Mouse (Mus musculus): ENCODE data around the gene Mmp8. TPM values are rescaled to one million over a fixed set of nuclear protein-coding genes. Genes with fewer than 3 reads are reported as not detected.

The Mmp8 gene
- total RNA-seq, 4 experiments from 2014 or later, result 0.11 to 0.29 (median 0.28) TPM; not detected in 1

GRCm38 (mm10) chr9:7594816-7595540, 36.7 kb downstream of the Mmp8 start:
- peak; percentile 80 for DNase-seq

GRCm38 (mm10) chr9:7602982-7603742, 44.9 kb downstream of the Mmp8 start:
- peak; percentile 27 for DNase-seq

- no peak for DNase-seq
Measured at GRCm38 (mm10) chr9:7604005-7604404, 45.7 kb downstream of the Mmp8 start.

- DNase-seq, result no peak
Measured at GRCm38 (mm10) chr9:7605638-7606037, 47.4 kb downstream of the Mmp8 start.

Other genes with a start within 250 kb of the Mmp8 start
- gene Mmp12, start 214.1 kb upstream of the Mmp8 start, total RNA-seq (2022), result 10 to 100 TPM in 3 of 4 experiments, 1 to 10 TPM in 1; 7.3 to 31.1 (median 17.9) TPM
- gene Mmp1b, start 170.4 kb upstream of the Mmp8 start, total RNA-seq (2022), result not detected
- gene Mmp3, start 112.6 kb upstream of the Mmp8 start, total RNA-seq (2022), result under 1 TPM in 2 of 4 experiments, not detected in 2; 0.14 to 0.27 TPM
- gene Mmp10, start 56.1 kb upstream of the Mmp8 start, total RNA-seq (2022), result not detected
- 1 to 10 TPM in 2 of 4 experiments, under 1 TPM in 2; 0.32 to 7.6 (median 3.3) TPM for gene Mmp27, start 12.9 kb downstream of the Mmp8 start, total RNA-seq (2022)
- gene Mmp20, start 69.8 kb downstream of the Mmp8 start, total RNA-seq (2022), result not detected
- gene Mmp7, start 133.6 kb downstream of the Mmp8 start, total RNA-seq (2022), result not detected
- gene Tmem123, start 205.6 kb downstream of the Mmp8 start, total RNA-seq (2022), result 100 to 1,000 TPM; 175 to 208 (median 193) TPM

Data from adrenal gland, adult 8-10 months (tissue).